Mouse (Mus musculus): ENCODE data around the gene Map3k5.
"Not testable (repeated sequence)": the region's sequence is repeated elsewhere in the genome, so short reads cannot be mapped to it uniquely, and the experiment has no call there.

- not testable (repeated sequence) for TF ChIP-seq CTCF (IDR thresholded peaks at IDR 0.05; ENCODE audit: control insufficient read depth, insufficient read depth, insufficient replicate concordance, low read depth, low read length); POLR2A (IDR thresholded peaks at IDR 0.05; ENCODE audit: control insufficient read depth, low read depth, low read length)
These were observed 7.8 kb upstream of the Map3k5 start for GRCm38 (mm10) chr10:19926391-19926897.

Data from testis, adult 2 months (tissue).